Mouse (Mus musculus): Measurements from ENCODE around the gene Gm14435. TPM values are rescaled to one million over a fixed set of nuclear protein-coding genes. Genes with fewer than 3 reads are reported as not detected.

Gm14435 gene
- polyA plus RNA-seq (2012; ENCODE audit: low replicate concordance) = not detected in 2 replicates

GRCm38 (mm10) chr2:176423294-176423693 lies at the start of gene Gm14435:
TSS of gene Gm14435 (plus strand) at chr2:176423594.

Other genes with a start within 250 kb of the Gm14435 start
- 0.18 TPM in 1 of 2 replicates, not detected in the other for gene 2210418O10Rik, start 197.0 kb upstream of the Gm14435 start, polyA plus RNA-seq (2012; ENCODE audit: low replicate concordance)
- gene Gm11009, start 104.1 kb upstream of the Gm14435 start, polyA plus RNA-seq (2012; ENCODE audit: low replicate concordance) = not detected in 2 replicates
- gene Gm14434, start 63.2 kb downstream of the Gm14435 start, polyA plus RNA-seq (2012; ENCODE audit: low replicate concordance) = 2.5 TPM in 1 of 2 replicates, not detected in the other
- 0.13 and 0.30 TPM in 2 replicates for gene Zfp967, start 97.5 kb downstream of the Gm14435 start, polyA plus RNA-seq (2012; ENCODE audit: low replicate concordance)
- gene Gm14308, start 212.8 kb downstream of the Gm14435 start, polyA plus RNA-seq (2012; ENCODE audit: low replicate concordance) = not detected in 2 replicates
- not detected in 2 replicates for gene Zfp973, start 246.9 kb downstream of the Gm14435 start, polyA plus RNA-seq (2012; ENCODE audit: low replicate concordance)

All from hematopoietic multipotent progenitor cell, adult 10-12 weeks (in vitro differentiated cells).